Mouse (Mus musculus): Measurements from ENCODE around the gene Zc3hc1. TPM values are rescaled to one million over a fixed set of nuclear protein-coding genes. Genes with fewer than 3 reads are reported as not detected.

Zc3hc1 gene
- polyA plus RNA-seq, 1 experiment from 2014 or later = 70.8 TPM

- H3K27me3 ChIP-seq (replicated peaks) = no peaks in the 10 kb centered on the region
- no peak overlapping the region for H3K27ac ChIP-seq
- no peaks in the 10 kb centered on the region for H3K9me3 ChIP-seq
- H3K36me3 ChIP-seq (replicated peaks) = peaks cover 3% of the 10 kb centered on the region; the same call in 1 of the 2 replicates
- no peak overlapping the region for H3K9ac ChIP-seq
- no peaks in the 10 kb centered on the region for H3K4me1 ChIP-seq
- ATAC-seq (replicated peaks) = no peak
- H3K4me2 ChIP-seq = no peak overlapping the region
- H3K4me3 ChIP-seq = no peak overlapping the region
- 70% methylated on average over 12 of the region's 12 CpGs for WGBS
Measured at GRCm38 (mm10) chr6:30359762-30360509, 30.9 kb downstream of the Zc3hc1 start.

DNA sequence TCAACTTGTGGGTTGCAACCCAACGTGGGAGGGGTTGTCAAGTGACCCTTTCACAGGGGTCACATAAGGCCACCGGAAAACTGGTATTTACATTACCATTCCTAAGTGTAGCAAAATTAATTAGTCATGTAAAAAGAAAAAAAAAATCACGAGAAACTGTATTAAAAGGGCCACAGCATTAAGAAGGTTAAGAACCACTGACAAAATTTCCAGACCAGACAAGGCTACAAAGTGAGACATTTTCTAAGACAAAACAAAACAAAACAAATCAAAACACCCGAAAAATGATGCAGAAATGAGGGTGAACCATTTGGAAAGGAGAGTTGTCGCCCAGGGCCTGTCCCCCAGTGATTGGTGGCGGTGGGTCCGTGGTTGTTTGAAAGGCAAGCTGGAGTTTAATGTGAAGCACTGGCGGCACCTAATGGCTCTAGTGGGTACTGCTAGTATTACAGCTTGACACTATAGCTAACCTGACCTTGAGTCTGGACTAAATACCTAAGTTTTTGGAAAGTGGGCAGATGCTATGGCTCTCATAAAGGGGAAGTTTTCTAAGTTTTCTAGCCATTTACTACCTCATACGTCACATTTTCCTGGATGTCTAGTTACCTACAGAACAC is 33.2 kb downstream of the Zc3hc1 start:
- WGBS = 21% methylated on average over 9 of the region's 9 CpGs
- Histone ChIP-seq H3K36me3 (replicated peaks) (no peaks in the 10 kb centered on the region), H3K4me3 (no peak overlapping the region), H3K27me3 (replicated peaks) (no peaks in the 10 kb centered on the region), H3K4me2 (no peak overlapping the region), H3K4me1 (no peaks in the 10 kb centered on the region), H3K27ac (no peak overlapping the region), H3K9ac (no peak overlapping the region), H3K9me3 (no peaks in the 10 kb centered on the region)
- peak; percentile 75; the same call in 1 of the 2 replicates for ATAC-seq (replicated peaks)

DNA sequence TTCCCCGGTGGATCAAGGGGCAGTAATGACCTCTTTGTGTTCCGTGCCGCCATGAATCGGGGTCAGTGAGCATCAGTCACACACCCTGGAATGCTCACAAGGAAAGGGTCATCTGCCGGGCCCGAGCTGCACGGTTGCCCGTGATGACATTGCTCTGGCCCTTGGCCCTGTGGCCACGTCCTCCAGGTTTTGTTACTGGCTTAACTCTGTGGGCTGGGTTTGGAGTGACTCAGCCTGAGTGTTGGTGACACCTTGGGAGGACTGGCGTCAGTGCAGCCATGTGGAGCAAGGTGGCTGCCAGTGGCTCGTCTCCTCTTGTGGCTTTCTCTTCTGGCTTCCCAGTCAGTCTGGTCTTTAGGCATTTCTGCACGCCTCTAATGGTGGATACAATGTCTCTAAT is 34.1 kb downstream of the Zc3hc1 start:
- no peaks in the 10 kb centered on the region for H3K36me3 ChIP-seq (replicated peaks)

GRCm38 (mm10) chr6:30356161-30356560 is 34.7 kb downstream of the Zc3hc1 start:
- H3K9ac ChIP-seq = no peak overlapping the region
- 83% methylated on average over 5 of the region's 5 CpGs for WGBS
- no peaks in the 10 kb centered on the region for H3K27me3 ChIP-seq (replicated peaks)
- H3K4me2 ChIP-seq = no peak overlapping the region
- no peaks in the 10 kb centered on the region for H3K9me3 ChIP-seq
- H3K36me3 ChIP-seq (replicated peaks) = no peaks in the 10 kb centered on the region
- no peak overlapping the region for H3K4me3 ChIP-seq
- H3K4me1 ChIP-seq = no peaks in the 10 kb centered on the region
- ATAC-seq (replicated peaks) = no peak
- H3K27ac ChIP-seq = no peak overlapping the region

More for the DNA sequence above, 34.1 kb downstream of the Zc3hc1 start:
- Histone ChIP-seq H3K27me3 (replicated peaks) (no peaks in the 10 kb centered on the region), H3K9me3 (no peaks in the 10 kb centered on the region), H3K27ac (no peak overlapping the region), H3K9ac (no peak overlapping the region), H3K4me1 (no peaks in the 10 kb centered on the region), H3K4me3 (no peak overlapping the region), H3K4me2 (no peak overlapping the region)
- WGBS = 83% methylated on average over 12 of the region's 12 CpGs
- ATAC-seq (replicated peaks) = no peak

DNA sequence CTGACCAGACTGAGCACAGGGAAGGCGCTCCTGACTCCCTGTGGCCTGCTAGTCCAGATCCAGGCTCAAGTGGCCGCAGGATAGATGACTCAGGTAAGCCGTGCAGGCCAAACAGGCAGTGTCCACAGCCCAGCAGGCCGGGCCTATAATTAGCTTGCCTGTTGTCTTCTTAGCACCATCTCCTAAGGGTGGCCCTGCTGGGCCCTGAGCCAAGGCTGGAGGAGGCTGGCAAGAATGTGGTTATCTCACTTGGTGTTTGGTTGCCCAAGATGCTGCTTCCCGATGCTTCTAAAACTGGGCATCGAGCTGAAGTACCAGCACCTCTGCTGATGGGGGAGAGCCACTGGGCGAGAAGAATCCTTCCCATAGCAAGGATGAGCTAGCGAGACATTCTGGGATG is 35.1 kb downstream of the Zc3hc1 start:
- Histone ChIP-seq H3K4me2 (no peak overlapping the region), H3K36me3 (replicated peaks) (no peaks in the 10 kb centered on the region), H3K4me1 (no peaks in the 10 kb centered on the region), H3K4me3 (no peak overlapping the region), H3K9me3 (no peaks in the 10 kb centered on the region), H3K27me3 (replicated peaks) (no peaks in the 10 kb centered on the region), H3K9ac (no peak overlapping the region), H3K27ac (no peak overlapping the region)
- 87% methylated on average over 8 of the region's 8 CpGs for WGBS
- ATAC-seq (replicated peaks) = no peak

GRCm38 (mm10) chr6:30354760-30355159 is 36.1 kb downstream of the Zc3hc1 start:
- no peak for ATAC-seq (replicated peaks)
- no peaks in the 10 kb centered on the region for H3K4me1 ChIP-seq
- H3K27me3 ChIP-seq (replicated peaks) = no peaks in the 10 kb centered on the region
- H3K27ac ChIP-seq = no peak overlapping the region
- 69% methylated on average over 5 of the region's 5 CpGs for WGBS
- H3K9ac ChIP-seq = no peak overlapping the region
- no peaks in the 10 kb centered on the region for H3K36me3 ChIP-seq (replicated peaks)
- no peaks in the 10 kb centered on the region for H3K9me3 ChIP-seq
- no peak overlapping the region for H3K4me2 ChIP-seq
- no peak overlapping the region for H3K4me3 ChIP-seq

GRCm38 (mm10) chr6:30353661-30354060 is 37.2 kb downstream of the Zc3hc1 start:
- H3K4me3 ChIP-seq = no peak overlapping the region
- no peaks in the 10 kb centered on the region for H3K9me3 ChIP-seq

GRCm38 (mm10) chr6:30352762-30353161 is 38.1 kb downstream of the Zc3hc1 start:
- WGBS = 61% methylated on average over 8 of the region's 8 CpGs
- H3K9ac ChIP-seq = no peak overlapping the region
- no peaks in the 10 kb centered on the region for H3K9me3 ChIP-seq
- no peak overlapping the region for H3K4me2 ChIP-seq
- no peak overlapping the region for H3K4me3 ChIP-seq
- no peaks in the 10 kb centered on the region for H3K4me1 ChIP-seq
- H3K27me3 ChIP-seq (replicated peaks) = no peaks in the 10 kb centered on the region
- no peaks in the 10 kb centered on the region for H3K36me3 ChIP-seq (replicated peaks)
- ATAC-seq (replicated peaks) = no peak
- no peak overlapping the region for H3K27ac ChIP-seq

More at GRCm38 (mm10) chr6:30353661-30354060, 37.2 kb downstream of the Zc3hc1 start:
- H3K4me2 ChIP-seq = no peak overlapping the region
- no peak overlapping the region for H3K27ac ChIP-seq
- no peak overlapping the region for H3K9ac ChIP-seq
- no peaks in the 10 kb centered on the region for H3K4me1 ChIP-seq
- ATAC-seq (replicated peaks) = no peak
- no peaks in the 10 kb centered on the region for H3K27me3 ChIP-seq (replicated peaks)
- WGBS = 83% methylated on average over 8 of the region's 8 CpGs
- H3K36me3 ChIP-seq (replicated peaks) = no peaks in the 10 kb centered on the region

DNA sequence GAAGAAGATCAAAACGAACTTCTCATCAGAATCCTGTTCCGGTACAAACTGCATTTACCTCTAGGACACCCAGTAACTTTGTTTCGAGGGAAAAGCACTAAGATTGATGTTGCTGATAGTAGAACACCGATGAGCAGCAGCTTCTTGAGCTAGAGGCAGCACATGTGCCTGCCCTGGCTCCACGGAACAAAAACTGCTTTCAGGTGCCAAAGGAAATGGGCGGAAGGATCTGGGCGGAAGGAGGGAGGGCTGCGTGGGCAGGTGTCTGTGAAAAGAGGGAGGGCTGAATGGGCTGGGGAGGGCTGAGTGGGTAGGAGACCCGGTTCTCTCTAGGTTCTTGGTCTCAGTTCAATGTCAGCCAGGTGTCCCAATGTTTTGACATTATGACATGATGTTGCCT is 39.5 kb downstream of the Zc3hc1 start:
- no peak overlapping the region for H3K27ac ChIP-seq
- H3K4me1 ChIP-seq = no peaks in the 10 kb centered on the region
- no peaks in the 10 kb centered on the region for H3K36me3 ChIP-seq (replicated peaks)
- no peaks in the 10 kb centered on the region for H3K9me3 ChIP-seq
- H3K4me2 ChIP-seq = no peak overlapping the region
- 86% methylated on average over 9 of the region's 9 CpGs for WGBS
- H3K27me3 ChIP-seq (replicated peaks) = no peaks in the 10 kb centered on the region
- no peak overlapping the region for H3K9ac ChIP-seq
- no peak overlapping the region for H3K4me3 ChIP-seq
- ATAC-seq (replicated peaks) = no peak

- no peak overlapping the region for H3K4me3 ChIP-seq
- H3K36me3 ChIP-seq (replicated peaks) = no peaks in the 10 kb centered on the region
- 80% methylated on average over 4 of the region's 4 CpGs for WGBS
- H3K9ac ChIP-seq = no peak overlapping the region
- H3K9me3 ChIP-seq = no peaks in the 10 kb centered on the region
- no peak overlapping the region for H3K4me2 ChIP-seq
- no peak for ATAC-seq (replicated peaks)
- no peaks in the 10 kb centered on the region for H3K4me1 ChIP-seq
- no peaks in the 10 kb centered on the region for H3K27me3 ChIP-seq (replicated peaks)
- no peak overlapping the region for H3K27ac ChIP-seq
Measured at GRCm38 (mm10) chr6:30347288-30347801, 43.5 kb downstream of the Zc3hc1 start.

DNA sequence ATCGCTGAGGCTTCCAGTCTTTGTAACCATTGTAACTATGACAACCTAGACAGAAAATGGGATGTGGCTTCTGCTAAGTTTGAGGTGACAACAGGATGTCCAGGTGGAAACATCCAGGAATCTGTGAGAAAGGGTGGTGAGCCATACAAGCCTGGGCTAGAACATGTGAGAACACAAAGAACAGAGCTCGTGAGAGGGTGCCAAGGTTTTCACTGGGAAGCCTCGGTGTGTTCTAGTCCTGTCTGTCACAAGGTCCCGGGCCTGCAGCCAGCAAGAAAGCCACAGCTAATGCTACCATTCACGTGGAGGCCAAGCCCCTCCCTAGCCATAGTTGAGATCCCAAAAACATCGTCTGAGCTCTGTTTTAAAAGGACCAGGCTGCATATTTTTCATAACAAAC is 44.1 kb downstream of the Zc3hc1 start:
- no peak for ATAC-seq (replicated peaks)
- no peak overlapping the region for H3K4me3 ChIP-seq
- H3K36me3 ChIP-seq (replicated peaks) = no peaks in the 10 kb centered on the region
- no peaks in the 10 kb centered on the region for H3K27me3 ChIP-seq (replicated peaks)
- WGBS = 74% methylated on average over 6 of the region's 6 CpGs
- H3K4me2 ChIP-seq = no peak overlapping the region
- H3K27ac ChIP-seq = no peak overlapping the region
- H3K9me3 ChIP-seq = no peaks in the 10 kb centered on the region
- H3K9ac ChIP-seq = no peak overlapping the region
- no peaks in the 10 kb centered on the region for H3K4me1 ChIP-seq

GRCm38 (mm10) chr6:30344032-30344431 is 46.8 kb downstream of the Zc3hc1 start:
- Histone ChIP-seq H3K36me3 (replicated peaks) (no peaks in the 10 kb centered on the region), H3K4me3 (no peak overlapping the region), H3K9me3 (no peaks in the 10 kb centered on the region), H3K27me3 (replicated peaks) (no peaks in the 10 kb centered on the region), H3K4me2 (no peak overlapping the region), H3K27ac (no peak overlapping the region), H3K4me1 (no peaks in the 10 kb centered on the region), H3K9ac (no peak overlapping the region)
- ATAC-seq (replicated peaks) = no peak
- WGBS = 85% methylated on average over 6 of the region's 6 CpGs
